Mouse (Mus musculus) small intestine, adult 2 months (tissue): ENCODE data around the gene Rbfox1.

Experiments
- CTCF ChIP-seq: fragments of 200-500 bp; IDR thresholded peaks from 2 replicates; pipeline ENCODE4 v1.5.1; 2012; ENCODE audit warnings: low read depth, mild to moderate bottlenecking, control low read depth, inconsistent platforms, low read length, moderate library complexity, mixed read lengths; ENCODE audit not compliant: insufficient replicate concordance, insufficient read length; ENCODE audit errors: extremely low read depth
- POLR2A ChIP-seq: fragments of 200-500 bp; IDR thresholded peaks from 2 replicates; pipeline ENCODE4 v1.6.1; 2012; ENCODE audit warnings: low read depth, mild to moderate bottlenecking, control low read depth, inconsistent platforms, low read length, moderate library complexity

- TF ChIP-seq CTCF (no peak), POLR2A (no peak)
Measured at GRCm38 (mm10) chr16:7060864-7061263, 1175.7 kb downstream of the Rbfox1 start.
